Mouse (Mus musculus): ENCODE data around the gene Nudt9.

DNA sequence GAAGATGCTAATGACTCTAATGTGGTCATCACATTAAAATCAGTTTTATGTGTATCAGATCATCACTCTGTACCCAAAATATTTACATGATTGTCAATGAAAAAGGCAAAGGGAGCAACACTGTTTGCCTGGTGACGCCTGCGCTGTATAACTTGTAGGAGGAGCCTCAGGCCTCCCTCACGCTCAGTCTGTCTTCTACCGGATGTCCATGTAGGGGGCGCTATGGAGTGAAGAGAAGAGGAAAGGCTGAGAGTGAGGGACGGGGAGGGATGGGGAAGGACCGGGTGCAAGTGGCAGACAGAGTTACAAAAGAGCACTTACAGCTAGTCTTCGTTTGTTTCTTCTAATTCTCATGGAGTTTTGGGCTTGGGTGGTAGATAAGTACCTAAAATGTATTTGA is 6.8 kb downstream of the Nudt9 start:
- TF ChIP-seq CTCF (IDR thresholded peaks at IDR 0.05; ENCODE audit: low read depth) = peak; percentile 63
- TF ChIP-seq EP300 (optimal IDR thresholded peaks at IDR 0.05) = no peak

All from stomach, postnatal 0 days (tissue).